Mouse (Mus musculus) liver, embryonic 16.5 days (tissue): ENCODE data around the gene Ptch1. TPM values are rescaled to one million over a fixed set of nuclear protein-coding genes. Genes with fewer than 3 reads are reported as not detected.

Experiments used
- ATAC-seq: fragments of 200-750 bp; cut with Nextera tagmentation; 2 replicates; pipeline ENCODE4 v1.8.0; 2017; ENCODE audit warnings: low read depth, mild to moderate bottlenecking, moderate number of reproducible peaks, moderate library complexity
- H3K27ac ChIP-seq: fragments of 300-500 bp; sonication (generic); 2 replicates; pipeline ENCODE4 v1.5.1; 2014; ENCODE audit warnings: mild to moderate bottlenecking, low read length
- H3K27me3 ChIP-seq: fragments of 300-500 bp; sonication (generic); 2 replicates; pipeline ENCODE4 v1.6.1; 2014; ENCODE audit warnings: low read depth, low read length, mixed read lengths; ENCODE audit not compliant: control insufficient read depth, insufficient read depth
- H3K36me3 ChIP-seq: fragments of 300-500 bp; sonication (generic); 2 replicates; pipeline ENCODE4 v1.6.1; 2014; ENCODE audit warnings: mild to moderate bottlenecking; ENCODE audit not compliant: control insufficient read depth, insufficient read depth
- H3K4me1 ChIP-seq: fragments of 300-500 bp; sonication (generic); 2 replicates; pipeline ENCODE4 v1.6.1; 2014; ENCODE audit warnings: low read depth, low read length, mixed read lengths; ENCODE audit not compliant: control insufficient read depth
- H3K4me2 ChIP-seq: fragments of 300-500 bp; sonication (generic); 2 replicates; pipeline ENCODE4 v1.6.1; 2014; ENCODE audit warnings: low read depth, low read length, mixed read lengths
- H3K4me3 ChIP-seq: fragments of 300-500 bp; sonication (generic); 2 replicates; pipeline ENCODE4 v1.5.1; 2014; ENCODE audit warnings: low read depth, mild to moderate bottlenecking, low read length
- H3K9ac ChIP-seq: fragments of 300-500 bp; sonication (generic); 2 replicates; pipeline ENCODE4 v1.6.1; 2014; ENCODE audit warnings: low read depth, low read length
- H3K9me3 ChIP-seq: fragments of 300-500 bp; sonication (generic); replicated peaks from 2 replicates; pipeline ENCODE4 v1.6.1; 2016; ENCODE audit warnings: low read length; ENCODE audit not compliant: control insufficient read depth
- WGBS: fragments of 180-500 bp; shearing (Covaris S2); extraction: QIAGEN DNeasy Blood & Tissue Kit; methylation state at CpG from one replicate; pipeline ENCODE4 v1.1.7; 2014; ENCODE audit not compliant: insufficient replicate concordance; 5-methylcytosine and 5-hydroxymethylcytosine counted together
- polyA plus RNA-seq: library from polyadenylated mRNA; unstranded; fragments of >200 nt; fragmentation: Nextera tagmentation; extraction: Ambion mirVana; gene quantifications from 2 replicates; pipeline ENCODE4 v1.2.1, GENCODE M21; 2015

Ptch1 gene
- polyA plus RNA-seq, 1 experiment from 2014 or later, result 3.1 TPM

- H3K27me3 ChIP-seq, result no peaks in the 10 kb centered on the region
- H3K4me3 ChIP-seq, result no peak overlapping the region
- no peak overlapping the region for H3K9ac ChIP-seq
- H3K4me2 ChIP-seq, result no peak overlapping the region
- H3K4me1 ChIP-seq, result no peaks in the 10 kb centered on the region; the same call in 1 of the 2 replicates
- ATAC-seq, result no peak
- no peaks in the 10 kb centered on the region for H3K36me3 ChIP-seq
- no peaks in the 10 kb centered on the region for H3K9me3 ChIP-seq
- H3K27ac ChIP-seq, result no peak overlapping the region
- 49% methylated on average over 2 of the region's 2 CpGs for WGBS
Measured at GRCm38 (mm10) chr13:63499489-63499888, 73.9 kb downstream of the Ptch1 start.

- H3K4me2 ChIP-seq, result no peak within 1 kb of the TSS
- H3K27ac ChIP-seq, result no peak within 1 kb of the TSS
- H3K4me1 ChIP-seq, result no peaks in the 10 kb centered on the region; the same call in 1 of the 2 replicates
Measured at GRCm38 (mm10) chr13:63496646-63497582, 76.5 kb downstream of the Ptch1 start, which contains the start of gene Fancc. Gene Fancc, minus strand, starts transcription at chr13:63497278.

GRCm38 (mm10) chr13:63487707-63488042 lies 85.7 kb downstream of the Ptch1 start:
- Histone ChIP-seq H3K4me2 (no peak overlapping the region), H3K27me3 (no peaks in the 10 kb centered on the region), H3K27ac (no peak overlapping the region), H3K4me3 (no peak overlapping the region), H3K9ac (no peak overlapping the region), H3K9me3 (no peaks in the 10 kb centered on the region), H3K36me3 (no peaks in the 10 kb centered on the region), H3K4me1 (no peaks in the 10 kb centered on the region)
- WGBS, result 57% methylated on average over 7 of the region's 7 CpGs
- no peak for ATAC-seq

More at GRCm38 (mm10) chr13:63496646-63497582, 76.5 kb downstream of the Ptch1 start, which contains the start of gene Fancc:
- H3K9ac ChIP-seq, result no peak within 1 kb of the TSS
- WGBS, result 24% methylated on average over 23 of the region's 23 CpGs
- ATAC-seq, result no peak
- no peaks in the 10 kb centered on the region for H3K27me3 ChIP-seq
- H3K36me3 ChIP-seq, result no peaks in the 10 kb centered on the region
- H3K4me3 ChIP-seq, result no peak within 1 kb of the TSS
- H3K9me3 ChIP-seq, result no peaks in the 10 kb centered on the region

GRCm38 (mm10) chr13:63486791-63487706 lies 86.3 kb downstream of the Ptch1 start:
- ATAC-seq, result no peak

GRCm38 (mm10) chr13:63475356-63475755 lies 98.0 kb downstream of the Ptch1 start:
- Histone ChIP-seq H3K4me1 (no peaks in the 10 kb centered on the region), H3K4me3 (no peak overlapping the region), H3K27ac (no peak overlapping the region), H3K27me3 (no peaks in the 10 kb centered on the region), H3K9me3 (no peaks in the 10 kb centered on the region), H3K4me2 (no peak overlapping the region), H3K36me3 (no peaks in the 10 kb centered on the region), H3K9ac (no peak overlapping the region)
- 71% methylated on average over 8 of the region's 8 CpGs for WGBS
- ATAC-seq, result no peak

More at GRCm38 (mm10) chr13:63486791-63487706, 86.3 kb downstream of the Ptch1 start:
- Histone ChIP-seq H3K27me3 (no peaks in the 10 kb centered on the region), H3K27ac (no peak overlapping the region), H3K9ac (no peak overlapping the region), H3K9me3 (no peaks in the 10 kb centered on the region), H3K4me3 (no peak overlapping the region), H3K36me3 (no peaks in the 10 kb centered on the region), H3K4me2 (no peak overlapping the region), H3K4me1 (no peaks in the 10 kb centered on the region)
- 41% methylated on average over 18 of the region's 18 CpGs for WGBS

Other genes starting within 250 kb of the Ptch1 start
- gene Fancc, start 76.3 kb downstream of the Ptch1 start, polyA plus RNA-seq, result 8.2 and 8.3 TPM in 2 replicates
- 5.9 and 7.7 TPM in 2 replicates for gene Ercc6l2, start 241.6 kb upstream of the Ptch1 start, polyA plus RNA-seq